Mouse (Mus musculus) liver, embryonic 11.5 days (tissue): ENCODE measurements around the gene Popdc3. TPM values are rescaled to one million over a fixed set of nuclear protein-coding genes. Genes with fewer than 3 reads are reported as not detected.

Experiments used
- ATAC-seq: fragments of 200-750 bp; cut with Nextera tagmentation; replicated peaks from 2 replicates; pipeline ENCODE4 v1.8.0; 2017; ENCODE audit warnings: moderate number of reproducible peaks, mild to moderate bottlenecking, moderate TSS enrichment, moderate library complexity; ENCODE audit not compliant: low FRiP score
- DNase-seq: peaks from one replicate; pipeline ENCODE4 v3.0.0-alpha.2; 2017; ENCODE audit warnings: low spot score
- H3K27ac ChIP-seq: fragments of 300-500 bp; sonication (generic); 2 replicates; pipeline ENCODE4 v1.5.1; 2014; ENCODE audit warnings: mild to moderate bottlenecking, low read depth, low read length, control low read depth
- H3K27me3 ChIP-seq: fragments of 300-500 bp; sonication (generic); replicated peaks from 2 replicates; pipeline ENCODE4 v1.6.1; 2014; ENCODE audit warnings: low read length, mixed read lengths; ENCODE audit not compliant: control insufficient read depth, insufficient read depth
- H3K36me3 ChIP-seq: fragments of 300-500 bp; sonication (generic); 2 replicates; pipeline ENCODE4 v1.6.1; 2014; ENCODE audit warnings: mild to moderate bottlenecking, low read length, moderate library complexity, mixed read lengths; ENCODE audit not compliant: control insufficient read depth, insufficient read depth
- H3K4me1 ChIP-seq: fragments of 300-500 bp; sonication (generic); replicated peaks from 2 replicates; pipeline ENCODE4 v1.6.1; 2014; ENCODE audit warnings: low read length, mixed read lengths; ENCODE audit not compliant: control insufficient read depth, insufficient read depth
- H3K4me2 ChIP-seq: fragments of 300-500 bp; sonication (generic); 2 replicates; pipeline ENCODE4 v1.6.1; 2014; ENCODE audit warnings: mild to moderate bottlenecking, control low read depth, moderate library complexity
- H3K4me3 ChIP-seq: fragments of 300-500 bp; sonication (generic); 2 replicates; pipeline ENCODE4 v1.5.1; 2014; ENCODE audit warnings: low read depth, low read length, control low read depth
- H3K9ac ChIP-seq: fragments of 300-500 bp; sonication (generic); 2 replicates; pipeline ENCODE4 v1.6.1; 2014; ENCODE audit warnings: low read depth, low read length, control low read depth
- H3K9me3 ChIP-seq: fragments of 300-500 bp; sonication (generic); 2 replicates; pipeline ENCODE4 v1.6.1; 2016; ENCODE audit warnings: low read length, inconsistent platforms, mixed read lengths; ENCODE audit not compliant: control insufficient read depth
- WGBS: fragments of 180-500 bp; shearing (Covaris S2); extraction: QIAGEN DNeasy Blood & Tissue Kit; methylation state at CpG from one replicate; pipeline ENCODE4 v1.1.7; 2014; 5-methylcytosine and 5-hydroxymethylcytosine counted together
- polyA plus RNA-seq: library from polyadenylated mRNA; unstranded; fragments of >200 nt; fragmentation: Nextera tagmentation; extraction: Ambion mirVana; gene quantifications from 2 replicates; pipeline ENCODE4 v1.2.1, GENCODE M21; 2014

The Popdc3 gene
- polyA plus RNA-seq, 1 experiment from 2014 or later = 0.34 TPM

DNA sequence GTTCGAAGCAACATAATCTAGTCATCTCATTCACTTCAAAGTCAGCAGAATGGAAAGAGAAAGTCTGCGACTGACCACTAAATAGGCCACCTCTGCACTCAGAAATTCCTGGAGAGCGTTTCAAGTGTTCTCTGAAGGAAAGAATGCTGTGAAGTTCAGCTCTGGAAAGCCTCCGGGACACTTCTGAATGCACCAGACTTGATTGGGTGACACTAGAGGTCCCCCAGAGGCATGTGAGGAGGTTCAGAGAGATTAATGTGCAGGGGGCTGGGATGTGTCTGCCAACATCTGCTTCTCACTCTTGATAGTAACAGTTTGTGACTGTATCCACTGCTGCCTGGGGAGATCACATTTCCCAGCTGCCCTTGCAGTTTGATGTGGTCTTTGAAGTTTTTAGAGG, 52.1 kb downstream of the Popdc3 start:
- DNase-seq = no peak
- Histone ChIP-seq H3K9me3 (no peaks in the 10 kb centered on the region), H3K36me3 (no peaks in the 10 kb centered on the region), H3K27ac (no peak overlapping the region), H3K4me1 (no peaks in the 10 kb centered on the region), H3K4me2 (no peak overlapping the region), H3K4me3 (no peak overlapping the region), H3K27me3 (no peaks in the 10 kb centered on the region), H3K9ac (no peak overlapping the region)
- ATAC-seq = no peak
- 27% methylated on average over 4 of the region's 4 CpGs for WGBS

GRCm38 (mm10) chr10:45233351-45233750, 55.5 kb downstream of the Popdc3 start:
- Histone ChIP-seq H3K36me3 (no peaks in the 10 kb centered on the region), H3K9ac (no peak overlapping the region), H3K9me3 (no peaks in the 10 kb centered on the region), H3K4me1 (no peaks in the 10 kb centered on the region), H3K4me2 (no peak overlapping the region), H3K4me3 (no peak overlapping the region), H3K27me3 (no peaks in the 10 kb centered on the region), H3K27ac (no peak overlapping the region)
- ATAC-seq (no peak), DNase-seq (no peak)
- WGBS = 77% methylated on average over 6 of the region's 6 CpGs

DNA sequence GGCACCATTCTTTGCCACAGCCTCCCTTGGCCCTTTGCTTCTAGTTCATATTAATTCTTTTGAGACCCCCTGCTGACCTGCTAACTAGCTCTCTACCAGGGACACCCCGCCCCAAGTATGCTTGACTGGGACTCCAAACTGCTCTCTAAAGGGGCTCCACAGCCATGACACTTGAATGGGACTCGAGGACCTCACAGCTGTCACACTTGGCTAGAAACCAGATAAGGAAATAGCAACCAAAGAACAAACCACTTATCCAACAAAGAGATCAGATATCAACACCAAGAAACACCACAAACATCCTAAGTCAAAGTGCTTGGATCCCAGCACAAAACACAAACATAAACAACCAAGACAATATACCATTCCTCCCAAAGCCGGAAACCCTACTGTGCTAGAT, 58.4 kb downstream of the Popdc3 start:
- no peak overlapping the region for H3K4me3 ChIP-seq
- ATAC-seq (no peak), DNase-seq (no peak)
- 53% methylated on average over 3 of the region's 3 CpGs for WGBS
- H3K36me3 ChIP-seq = no peaks in the 10 kb centered on the region
- H3K4me2 ChIP-seq = no peak overlapping the region
- H3K4me1 ChIP-seq = no peaks in the 10 kb centered on the region
- H3K9ac ChIP-seq = no peak overlapping the region
- H3K27ac ChIP-seq = no peak overlapping the region
- H3K9me3 ChIP-seq = no peaks in the 10 kb centered on the region
- no peaks in the 10 kb centered on the region for H3K27me3 ChIP-seq

- no peaks in the 10 kb centered on the region for H3K4me1 ChIP-seq
- H3K9me3 ChIP-seq = no peaks in the 10 kb centered on the region
- H3K27ac ChIP-seq = no peak overlapping the region
- H3K4me3 ChIP-seq = no peak overlapping the region
- H3K36me3 ChIP-seq = no peaks in the 10 kb centered on the region
- H3K9ac ChIP-seq = no peak overlapping the region
- no peak overlapping the region for H3K4me2 ChIP-seq
- H3K27me3 ChIP-seq = no peaks in the 10 kb centered on the region
- DNase-seq = no peak
- 70% methylated on average over 5 of the region's 5 CpGs for WGBS
- no peak for ATAC-seq
Observed at GRCm38 (mm10) chr10:45237492-45237891, 59.6 kb downstream of the Popdc3 start.

DNA sequence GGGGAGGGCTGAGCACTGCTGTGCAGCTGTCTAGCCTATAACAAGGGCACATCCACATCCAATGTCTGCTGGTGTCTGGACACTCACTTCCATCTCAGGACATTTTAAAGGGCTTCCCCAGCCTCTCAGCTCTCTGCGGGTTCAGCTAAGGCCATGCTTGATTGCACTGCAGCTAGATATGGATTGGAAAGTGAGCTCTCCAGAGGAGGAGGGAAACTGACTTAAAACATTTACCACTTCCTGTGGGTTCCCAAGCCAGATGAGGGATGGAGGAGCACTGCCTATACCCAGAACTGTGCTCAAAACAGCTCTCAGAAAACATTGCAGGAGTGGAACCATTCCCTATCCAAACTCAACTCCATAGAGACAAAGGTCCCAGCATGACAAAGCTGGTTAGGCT, 82.6 kb downstream of the Popdc3 start:
- Histone ChIP-seq H3K27ac (no peak overlapping the region), H3K4me2 (no peak overlapping the region), H3K4me1 (no peaks in the 10 kb centered on the region), H3K9ac (no peak overlapping the region), H3K27me3 (no peaks in the 10 kb centered on the region), H3K4me3 (no peak overlapping the region), H3K9me3 (no peaks in the 10 kb centered on the region), H3K36me3 (no peaks in the 10 kb centered on the region)
- ATAC-seq = no peak
- 65% methylated on average over 1 of the region's 1 CpGs for WGBS
- no peak for DNase-seq

- Histone ChIP-seq H3K9ac (no peak overlapping the region), H3K27me3 (no peaks in the 10 kb centered on the region), H3K4me3 (no peak overlapping the region), H3K9me3 (no peaks in the 10 kb centered on the region), H3K27ac (no peak overlapping the region), H3K4me1 (no peaks in the 10 kb centered on the region), H3K4me2 (no peak overlapping the region), H3K36me3 (no peaks in the 10 kb centered on the region)
- 85% methylated on average over 3 of the region's 3 CpGs for WGBS
- ATAC-seq = no peak
- DNase-seq = no peak
Observed at GRCm38 (mm10) chr10:45262126-45262525, 84.2 kb downstream of the Popdc3 start.

DNA sequence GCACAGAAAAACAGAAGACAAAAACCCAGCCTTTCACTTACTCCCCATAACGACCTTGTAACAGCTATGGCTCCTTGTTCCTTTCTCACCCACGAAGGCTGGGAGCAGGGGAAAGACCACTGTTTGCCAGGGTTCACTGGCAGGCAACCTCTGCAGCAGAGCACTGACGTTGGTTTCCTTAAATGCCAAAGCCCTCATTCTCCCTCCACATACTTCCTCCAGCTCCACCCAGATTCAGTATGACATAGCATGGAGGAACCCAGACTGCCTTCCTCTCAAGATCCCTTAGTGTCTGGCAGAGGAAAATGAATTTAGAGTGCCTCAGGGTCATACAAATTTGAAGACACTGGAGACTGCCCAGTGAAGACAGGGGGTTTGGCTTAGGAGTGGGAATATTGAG, 98.6 kb downstream of the Popdc3 start:
- Histone ChIP-seq H3K9me3 (peaks cover 2% of the 10 kb centered on the region; the same call in 1 of the 2 replicates), H3K36me3 (no peaks in the 10 kb centered on the region), H3K4me1 (no peaks in the 10 kb centered on the region), H3K4me2 (no peak overlapping the region), H3K27me3 (no peaks in the 10 kb centered on the region), H3K4me3 (no peak overlapping the region), H3K27ac (no peak overlapping the region), H3K9ac (no peak overlapping the region)
- 33% methylated on average over 3 of the region's 3 CpGs for WGBS
- DNase-seq (no peak), ATAC-seq (no peak)

- no peaks in the 10 kb centered on the region for H3K9me3 ChIP-seq
- H3K4me3 ChIP-seq = no peak overlapping the region
- H3K9ac ChIP-seq = no peak overlapping the region
- no peaks in the 10 kb centered on the region for H3K27me3 ChIP-seq
- no peak overlapping the region for H3K27ac ChIP-seq
- H3K4me1 ChIP-seq = no peaks in the 10 kb centered on the region
- H3K4me2 ChIP-seq = no peak overlapping the region
- no peaks in the 10 kb centered on the region for H3K36me3 ChIP-seq
- 57% methylated on average over 5 of the region's 5 CpGs for WGBS
- no peak for DNase-seq
- ATAC-seq = no peak
Observed at GRCm38 (mm10) chr10:45276995-45277394, 99.1 kb downstream of the Popdc3 start.

- DNase-seq = no peak
- peaks cover 4% of the 10 kb centered on the region; the same call in 1 of the 2 replicates for H3K4me1 ChIP-seq
- H3K4me3 ChIP-seq = no peak overlapping the region
- H3K36me3 ChIP-seq = no peaks in the 10 kb centered on the region
- no peak overlapping the region for H3K9ac ChIP-seq
- H3K4me2 ChIP-seq = no peak overlapping the region
- peaks cover 17% of the 10 kb centered on the region for H3K27me3 ChIP-seq
- no peaks in the 10 kb centered on the region for H3K9me3 ChIP-seq
- H3K27ac ChIP-seq = no peak overlapping the region
- no peak for ATAC-seq
- 57% methylated on average over 5 of the region's 5 CpGs for WGBS
Observed at GRCm38 (mm10) chr10:45285651-45286050, 107.8 kb downstream of the Popdc3 start.
